Mouse (Mus musculus) midbrain, embryonic 13.5 days (tissue): Measurements from ENCODE around the gene Psmd5. TPM values are rescaled to one million over a fixed set of nuclear protein-coding genes. Genes with fewer than 3 reads are reported as not detected.
A peak's percentile ranks its signal among the peaks of the same experiment; 100 is the strongest.
"Not testable (repeated sequence)": the region's sequence is repeated elsewhere in the genome, so short reads cannot be mapped to it uniquely, and the experiment has no call there.

Experiments
- ATAC-seq: fragments of 200-750 bp; cut with Nextera tagmentation; 2 replicates; pipeline ENCODE4 v1.8.0; 2017; ENCODE audit warnings: mild to moderate bottlenecking, moderate TSS enrichment, moderate library complexity
- H3K27ac ChIP-seq: fragments of 300-500 bp; sonication (generic); 2 replicates; pipeline ENCODE4 v1.5.1; 2015; ENCODE audit warnings: inconsistent platforms, mild to moderate bottlenecking, moderate library complexity
- H3K27me3 ChIP-seq: fragments of 300-500 bp; sonication (generic); 2 replicates; pipeline ENCODE4 v1.6.1; 2015; ENCODE audit warnings: mild to moderate bottlenecking, inconsistent platforms
- H3K36me3 ChIP-seq: fragments of 300-500 bp; sonication (generic); 2 replicates; pipeline ENCODE4 v1.6.1; 2015; ENCODE audit warnings: mild to moderate bottlenecking, inconsistent platforms
- H3K4me1 ChIP-seq: fragments of 300-500 bp; sonication (generic); replicated peaks from 2 replicates; pipeline ENCODE4 v1.6.1; 2015; ENCODE audit warnings: inconsistent platforms
- H3K4me2 ChIP-seq: fragments of 300-500 bp; sonication (generic); replicated peaks from 2 replicates; pipeline ENCODE4 v1.6.1; 2015; ENCODE audit warnings: moderate library complexity, mild to moderate bottlenecking, inconsistent platforms
- H3K4me3 ChIP-seq: fragments of 300-500 bp; sonication (generic); replicated peaks from 2 replicates; pipeline ENCODE4 v1.5.1; 2015; ENCODE audit warnings: mild to moderate bottlenecking, inconsistent platforms
- H3K9ac ChIP-seq: fragments of 300-500 bp; sonication (generic); replicated peaks from 2 replicates; pipeline ENCODE4 v1.6.1; 2015; ENCODE audit warnings: mild to moderate bottlenecking, inconsistent platforms
- H3K9me3 ChIP-seq: fragments of 300-500 bp; sonication (generic); 2 replicates; pipeline ENCODE4 v1.6.1; 2016; ENCODE audit warnings: mild to moderate bottlenecking, inconsistent platforms
- WGBS: fragments of 180-500 bp; shearing (Covaris S2); methylation state at CpG from one replicate; pipeline ENCODE4 v1.1.7; 2015; 5-methylcytosine and 5-hydroxymethylcytosine counted together
- polyA plus RNA-seq: library from polyadenylated mRNA; unstranded; fragments of >200 nt; fragmentation: Nextera tagmentation; extraction: Ambion mirVana; gene quantifications from 2 replicates; pipeline ENCODE4 v1.2.1, GENCODE M21; 2015

Gene Psmd5
- polyA plus RNA-seq, 1 experiment from 2014 or later, result 104 TPM

DNA sequence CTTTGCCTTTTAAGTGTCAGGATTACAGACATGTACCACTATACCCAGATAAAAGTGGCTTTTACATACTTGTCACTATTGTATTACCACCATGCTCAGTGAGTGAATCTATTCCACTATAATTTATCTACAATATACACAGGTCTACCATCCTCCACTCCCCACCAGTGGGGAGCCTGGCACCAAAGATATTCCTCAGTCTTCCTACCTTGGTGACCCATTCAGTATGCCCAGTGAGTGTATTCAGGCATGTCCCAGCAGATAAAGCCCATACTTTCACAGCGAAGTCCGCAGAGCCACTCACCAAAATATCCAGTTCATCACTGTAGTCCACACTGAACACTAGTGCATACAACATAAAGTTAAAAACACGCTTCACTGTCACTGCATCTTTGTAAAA, 64.0 kb downstream of the Psmd5 start:
- no peak overlapping the region for H3K27ac ChIP-seq
- no peaks in the 10 kb centered on the region for H3K9me3 ChIP-seq
- peaks cover 65% of the 10 kb centered on the region for H3K36me3 ChIP-seq
- no peak overlapping the region for H3K4me2 ChIP-seq
- no peak overlapping the region for H3K9ac ChIP-seq
- WGBS, result 96% methylated on average over 3 of the region's 3 CpGs
- H3K4me3 ChIP-seq, result no peak overlapping the region
- H3K4me1 ChIP-seq, result no peaks in the 10 kb centered on the region
- ATAC-seq, result no peak
- no peaks in the 10 kb centered on the region for H3K27me3 ChIP-seq

DNA sequence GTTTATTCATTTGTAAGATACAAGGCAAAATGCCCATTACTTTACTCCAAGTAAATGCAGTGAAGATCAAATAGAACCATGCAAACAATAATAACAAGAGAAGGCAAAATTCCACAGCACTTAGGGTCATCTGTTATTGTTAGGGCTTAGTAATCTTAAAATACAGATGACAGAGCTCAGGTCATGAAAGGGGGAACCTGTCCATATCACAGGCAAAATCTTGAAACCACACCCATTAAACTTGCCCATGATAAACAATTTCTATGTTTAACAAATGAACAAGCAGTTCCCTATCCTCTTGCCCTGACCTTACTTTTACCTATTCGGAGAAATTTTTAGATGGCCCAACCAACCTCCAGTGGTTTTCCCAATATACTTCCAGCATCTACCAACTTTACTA, 65.2 kb downstream of the Psmd5 start:
- no peaks in the 10 kb centered on the region for H3K9me3 ChIP-seq
- H3K4me3 ChIP-seq, result no peak overlapping the region
- H3K36me3 ChIP-seq, result peaks cover 60% of the 10 kb centered on the region
- H3K4me2 ChIP-seq, result no peak overlapping the region
- no peak overlapping the region for H3K9ac ChIP-seq
- peaks cover 5% of the 10 kb centered on the region for H3K4me1 ChIP-seq
- H3K27me3 ChIP-seq, result no peaks in the 10 kb centered on the region
- WGBS, result 93% methylated on average over 1 of the region's 1 CpGs
- no peak for ATAC-seq
- no peak overlapping the region for H3K27ac ChIP-seq

DNA sequence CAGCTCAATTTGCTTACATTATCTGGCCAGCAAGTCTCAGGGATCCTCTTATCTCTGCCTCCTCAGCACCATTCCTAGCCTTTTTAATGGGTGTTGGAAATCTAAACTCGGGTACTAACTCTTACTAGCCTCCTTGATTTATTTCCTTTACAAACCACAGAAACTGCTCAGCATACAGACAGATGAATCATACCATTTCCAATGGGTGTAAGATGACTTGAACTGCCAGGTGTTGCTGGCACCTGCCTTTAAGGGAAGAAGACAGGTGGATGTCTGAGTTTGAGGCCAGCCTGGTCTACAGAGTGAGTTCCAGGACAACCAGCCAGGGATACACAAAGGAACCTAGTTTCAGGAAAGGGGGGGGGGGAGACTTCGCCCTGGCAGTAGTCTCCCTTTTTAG, 66.7 kb downstream of the Psmd5 start:
- WGBS, result 95% methylated on average over 2 of the region's 2 CpGs
- H3K36me3 ChIP-seq, result peaks cover 46% of the 10 kb centered on the region

DNA sequence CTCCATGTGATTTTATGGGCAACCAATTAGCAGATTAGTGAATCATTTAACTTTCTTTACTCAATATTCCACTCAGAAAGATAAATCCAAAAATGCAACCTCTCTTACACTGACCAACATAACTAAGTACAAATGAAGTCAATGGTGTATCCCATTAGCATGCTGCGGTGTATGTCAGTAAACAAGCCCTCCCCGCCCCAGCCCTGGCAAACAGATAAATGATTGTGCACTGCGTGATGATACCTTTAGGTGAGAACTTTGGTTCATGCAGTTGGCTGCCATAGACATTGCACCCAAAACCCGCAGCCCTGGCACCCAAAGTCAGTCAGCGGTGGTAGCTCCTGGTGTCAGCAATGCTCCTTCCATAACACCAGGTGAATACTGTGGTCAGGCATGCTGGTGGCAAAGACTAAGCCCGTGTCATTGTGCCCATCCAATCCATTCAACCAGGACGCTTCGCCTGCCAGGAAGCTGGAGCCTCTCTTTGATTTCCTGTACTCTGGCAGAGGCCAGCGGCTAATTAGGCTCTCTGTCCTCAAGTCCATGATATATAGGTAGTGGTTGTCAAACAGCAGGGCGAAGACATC, 69.3 kb downstream of the Psmd5 start:
- Histone ChIP-seq H3K4me2 (no peak overlapping the region), H3K36me3 (peaks cover 26% of the 10 kb centered on the region), H3K9ac (no peak overlapping the region), H3K4me1 (peaks cover 16% of the 10 kb centered on the region), H3K9me3 (no peaks in the 10 kb centered on the region), H3K27me3 (no peaks in the 10 kb centered on the region), H3K27ac (no peak overlapping the region), H3K4me3 (no peak overlapping the region)
- 92% methylated on average over 10 of the region's 10 CpGs for WGBS
- ATAC-seq, result no peak

More for the DNA sequence above, 66.7 kb downstream of the Psmd5 start:
- no peak overlapping the region for H3K4me3 ChIP-seq
- no peak overlapping the region for H3K4me2 ChIP-seq
- H3K4me1 ChIP-seq, result peaks cover 16% of the 10 kb centered on the region
- no peak overlapping the region for H3K27ac ChIP-seq
- no peaks in the 10 kb centered on the region for H3K27me3 ChIP-seq
- ATAC-seq, result no peak
- no peak overlapping the region for H3K9ac ChIP-seq
- H3K9me3 ChIP-seq, result no peaks in the 10 kb centered on the region

DNA sequence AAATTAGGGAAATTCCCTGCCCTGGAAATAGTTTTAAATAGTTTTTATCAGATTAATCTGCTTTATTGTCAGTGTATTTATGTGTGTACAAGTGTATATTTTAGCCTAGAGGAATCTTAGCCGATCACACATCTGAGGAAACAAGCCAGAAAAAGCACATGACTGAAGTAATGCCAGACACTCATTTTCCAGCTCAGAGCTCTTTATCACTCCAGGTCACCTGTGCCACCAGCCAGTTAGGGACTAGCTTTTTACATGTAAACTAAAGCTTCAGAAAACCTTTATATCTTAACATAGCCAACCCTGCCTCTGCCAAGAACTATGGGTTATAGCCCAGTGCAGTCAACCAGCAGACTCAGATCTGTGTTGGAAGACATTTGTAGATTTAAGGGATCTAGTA, 70.0 kb downstream of the Psmd5 start:
- H3K27me3 ChIP-seq, result no peaks in the 10 kb centered on the region
- WGBS, result 92% methylated on average over 1 of the region's 1 CpGs
- no peak overlapping the region for H3K4me2 ChIP-seq
- H3K4me3 ChIP-seq, result no peak overlapping the region
- ATAC-seq, result no peak
- peaks cover 19% of the 10 kb centered on the region for H3K4me1 ChIP-seq
- H3K9ac ChIP-seq, result no peak overlapping the region
- peaks cover 23% of the 10 kb centered on the region; the same call in 1 of the 2 replicates for H3K36me3 ChIP-seq
- no peaks in the 10 kb centered on the region for H3K9me3 ChIP-seq
- no peak overlapping the region for H3K27ac ChIP-seq

DNA sequence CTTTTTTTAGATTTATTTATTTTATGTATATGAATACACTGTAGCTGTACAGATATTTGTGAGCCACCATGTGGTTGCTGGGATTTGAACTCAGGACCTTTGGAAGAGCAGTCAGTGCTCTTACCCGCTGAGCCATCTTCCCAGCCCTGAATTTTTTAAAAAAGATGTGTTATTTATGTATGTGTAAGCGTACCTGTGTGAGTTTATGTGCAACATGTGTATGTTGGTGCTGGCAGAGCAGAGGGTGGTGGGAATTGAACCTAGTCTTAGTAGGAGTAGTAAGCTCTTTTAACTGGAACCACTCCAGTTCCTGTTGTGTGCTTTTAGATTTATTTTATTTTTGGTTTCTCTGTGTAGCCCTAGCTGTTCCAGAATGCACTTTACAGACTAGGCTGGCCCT, 70.6 kb downstream of the Psmd5 start:
- peak overlapping the region; percentile 50; the same call in 1 of the 2 replicates for H3K4me2 ChIP-seq
- no peak for ATAC-seq
- WGBS, result 96% methylated on average over 2 of the region's 2 CpGs

DNA sequence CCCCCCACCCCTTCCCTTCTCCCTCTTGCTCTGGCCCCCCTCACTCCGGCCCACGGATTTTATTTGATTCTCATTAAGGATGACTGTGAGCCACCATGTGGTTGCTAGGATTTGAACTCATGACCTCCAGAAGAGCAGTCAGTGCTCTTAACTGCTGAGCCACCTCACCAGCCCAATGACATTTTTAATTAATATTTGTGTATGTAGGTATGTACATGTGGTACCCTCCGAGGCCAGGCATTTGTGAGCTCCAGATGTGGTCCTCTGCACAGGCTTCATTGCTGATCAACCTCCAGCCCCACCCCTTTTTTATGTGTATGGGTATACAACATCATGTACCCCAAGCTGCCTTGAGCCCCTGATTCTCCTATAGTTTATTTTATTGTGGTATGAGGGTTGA, 71.0 kb downstream of the Psmd5 start:
- WGBS, result 66% methylated on average over 3 of the region's 3 CpGs
- Histone ChIP-seq H3K9me3 (no peaks in the 10 kb centered on the region), H3K36me3 (peaks cover 19% of the 10 kb centered on the region; the same call in 1 of the 2 replicates), H3K4me2 (peak overlapping the region; percentile 50), H3K27me3 (no peaks in the 10 kb centered on the region), H3K9ac (no peak overlapping the region), H3K27ac (no peak overlapping the region), H3K4me1 (peaks cover 25% of the 10 kb centered on the region), H3K4me3 (peak overlapping the region; percentile 26)
- ATAC-seq, result no peak

More for the DNA sequence above, 70.6 kb downstream of the Psmd5 start:
- Histone ChIP-seq H3K27ac (no peak overlapping the region), H3K4me1 (peaks cover 21% of the 10 kb centered on the region), H3K4me3 (no peak overlapping the region), H3K9ac (no peak overlapping the region), H3K9me3 (no peaks in the 10 kb centered on the region), H3K36me3 (peaks cover 23% of the 10 kb centered on the region; the same call in 1 of the 2 replicates), H3K27me3 (no peaks in the 10 kb centered on the region)

DNA sequence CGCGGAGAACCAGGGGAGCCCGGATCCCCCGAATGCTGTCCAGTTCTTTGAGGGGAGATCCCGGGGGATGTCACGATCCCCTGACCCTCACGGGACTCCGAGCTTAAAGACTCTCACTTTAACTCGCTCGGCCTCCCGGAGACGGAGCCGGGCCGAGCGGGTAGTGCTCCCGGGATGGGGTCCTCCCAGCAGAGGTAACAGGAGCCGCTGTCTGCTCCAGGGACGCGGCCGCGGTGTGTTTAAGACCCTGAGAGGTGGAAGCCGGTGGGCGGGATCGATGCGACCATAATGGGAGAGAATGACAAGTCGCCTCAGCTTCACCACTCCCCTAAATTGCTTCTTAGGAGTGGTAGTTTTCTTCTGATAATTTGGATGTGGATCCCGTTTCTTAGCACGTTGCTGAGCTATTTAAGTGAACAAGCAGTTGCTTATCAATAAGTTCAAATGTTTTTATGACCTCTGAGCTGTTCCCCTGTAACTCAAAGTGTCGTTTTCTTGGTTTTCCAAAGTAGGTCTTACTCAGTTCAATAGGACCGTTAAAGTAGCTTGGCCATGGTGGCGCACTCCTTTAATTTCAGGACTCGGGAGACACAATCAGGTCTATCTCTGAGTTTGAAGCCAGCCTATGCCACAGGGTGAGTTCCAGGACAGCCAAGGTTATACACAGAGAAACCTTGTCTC, 72.1 kb downstream of the Psmd5 start:
- Histone ChIP-seq H3K36me3 (peaks cover 14% of the 10 kb centered on the region; the same call in 1 of the 2 replicates), H3K27ac (peak overlapping the region; percentile 89), H3K4me3 (peak overlapping the region; percentile 68), H3K4me1 (peaks cover 25% of the 10 kb centered on the region), H3K4me2 (peak overlapping the region; percentile 73), H3K9ac (peak overlapping the region; percentile 84)
- not testable (repeated sequence) for H3K27me3 ChIP-seq, H3K9me3 ChIP-seq
- under 1% methylated on average over 26 of the region's 32 CpGs for WGBS
- ATAC-seq, result peak; percentile 58; the same call in 1 of the 2 replicates

DNA sequence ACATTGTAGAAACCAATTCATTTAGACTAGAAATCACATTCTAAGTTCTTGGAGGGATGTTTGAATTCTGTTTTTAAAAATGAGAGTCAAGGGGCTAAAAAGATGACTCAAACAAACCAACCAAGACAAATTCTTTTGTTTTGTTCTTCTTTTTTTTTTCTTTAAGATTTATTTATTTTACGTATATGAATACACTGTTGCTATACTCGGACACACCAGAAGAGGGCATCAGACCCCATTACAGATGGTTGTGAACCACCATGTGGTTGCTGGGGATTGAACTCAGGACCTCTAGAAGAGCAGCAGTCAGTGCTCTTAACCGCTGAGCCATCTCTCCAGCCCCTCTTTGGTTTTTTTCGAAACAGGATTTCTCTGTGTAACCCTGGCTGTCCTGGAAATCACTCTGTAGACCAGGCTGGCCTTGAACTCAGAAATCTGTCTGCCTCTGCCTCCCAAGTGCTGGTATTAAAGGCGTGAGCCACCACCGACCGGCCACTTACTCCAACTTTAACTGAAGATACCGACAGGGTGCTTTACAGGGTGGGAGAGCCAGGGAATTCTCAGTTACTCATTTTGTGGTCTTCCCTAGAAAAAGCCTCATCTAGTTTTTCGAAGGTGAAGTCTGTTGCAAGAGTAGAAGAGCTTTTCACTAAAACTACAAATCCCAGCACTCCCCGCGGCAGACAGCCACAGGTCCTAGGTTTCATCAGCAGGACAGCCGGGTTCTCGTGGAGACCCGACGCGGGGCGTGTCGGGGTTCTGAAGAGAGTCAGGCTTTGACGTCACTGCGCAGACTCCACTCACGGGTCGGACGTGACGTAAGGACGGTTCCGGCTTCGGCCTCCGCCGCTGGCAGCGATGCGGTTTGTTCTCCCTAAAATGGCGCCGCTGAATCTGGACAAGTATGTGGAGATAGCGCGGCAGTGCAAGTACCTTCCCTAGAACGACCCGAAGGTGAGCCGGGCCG, 73.0 kb downstream of the Psmd5 start:
- Histone ChIP-seq H3K27me3 (no peaks in the 10 kb centered on the region), H3K9ac (peak overlapping the region; percentile 84), H3K9me3 (no peaks in the 10 kb centered on the region), H3K4me1 (peaks cover 25% of the 10 kb centered on the region), H3K4me3 (peak overlapping the region; percentile 68), H3K27ac (peak overlapping the region; percentile 89), H3K4me2 (peak overlapping the region; percentile 73), H3K36me3 (peaks cover 11% of the 10 kb centered on the region; the same call in 1 of the 2 replicates)
- WGBS, result 5% methylated on average over 39 of the region's 39 CpGs
- ATAC-seq, result peak; percentile 97

DNA sequence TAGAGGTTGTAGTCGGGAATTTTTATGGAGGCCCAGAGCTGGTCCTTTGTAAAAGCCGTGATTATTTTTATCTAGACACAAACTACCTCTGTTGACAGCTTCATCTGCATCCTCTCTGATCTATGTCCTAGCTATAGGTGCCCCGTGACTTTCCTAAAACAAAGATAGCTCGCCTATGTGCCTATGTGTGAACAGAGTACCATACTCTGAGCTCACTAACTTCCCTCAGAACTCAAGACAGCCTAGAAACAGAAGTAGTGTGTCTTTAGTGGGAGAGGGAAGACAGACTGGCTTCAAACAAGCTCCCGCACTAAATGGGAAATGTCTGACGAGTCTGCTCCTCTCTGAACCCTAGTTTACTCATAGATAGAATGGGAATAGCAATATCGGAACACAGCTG, 74.4 kb downstream of the Psmd5 start:
- Histone ChIP-seq H3K9me3 (no peaks in the 10 kb centered on the region), H3K4me1 (peaks cover 25% of the 10 kb centered on the region), H3K9ac (no peak overlapping the region), H3K4me2 (peak overlapping the region; percentile 70), H3K36me3 (0 out of 2 replicates have a peak, but pooled peaks cover 2% of the 10 kb centered on the region), H3K27me3 (no peaks in the 10 kb centered on the region), H3K27ac (no peak overlapping the region), H3K4me3 (no peak overlapping the region)
- WGBS, result 84% methylated on average over 7 of the region's 7 CpGs
- ATAC-seq, result no peak
